Mouse (Mus musculus) heart, embryonic 13.5 days (tissue): ENCODE measurements around the gene Myod1. TPM values are rescaled to one million over a fixed set of nuclear protein-coding genes. Genes with fewer than 3 reads are reported as not detected.

Source experiments
- ATAC-seq: fragments of 200-750 bp; cut with Nextera tagmentation; 2 replicates; pipeline ENCODE4 v1.8.0; 2017; ENCODE audit warnings: moderate TSS enrichment; ENCODE audit not compliant: insufficient number of reproducible peaks, low FRiP score, low TSS enrichment; ENCODE audit errors: extremely low read depth
- H3K27ac ChIP-seq: fragments of 300-500 bp; sonication (generic); replicated peaks from 2 replicates; pipeline ENCODE4 v1.5.1; 2015; ENCODE audit warnings: moderate library complexity, mild to moderate bottlenecking, inconsistent platforms
- H3K27me3 ChIP-seq: fragments of 300-500 bp; sonication (generic); replicated peaks from 2 replicates; pipeline ENCODE4 v1.6.1; 2015; ENCODE audit warnings: mild to moderate bottlenecking, inconsistent platforms
- H3K36me3 ChIP-seq: fragments of 300-500 bp; sonication (generic); 2 replicates; pipeline ENCODE4 v1.6.1; 2015; ENCODE audit warnings: mild to moderate bottlenecking, inconsistent platforms
- H3K4me1 ChIP-seq: fragments of 300-500 bp; sonication (generic); 2 replicates; pipeline ENCODE4 v1.6.1; 2015; ENCODE audit warnings: inconsistent platforms
- H3K4me2 ChIP-seq: fragments of 300-500 bp; sonication (generic); 2 replicates; pipeline ENCODE4 v1.6.1; 2015; ENCODE audit warnings: inconsistent platforms, mild to moderate bottlenecking, moderate library complexity
- H3K4me3 ChIP-seq: fragments of 300-500 bp; sonication (generic); 2 replicates; pipeline ENCODE4 v1.5.1; 2015; ENCODE audit warnings: moderate library complexity, mild to moderate bottlenecking, inconsistent platforms
- H3K9ac ChIP-seq: fragments of 300-500 bp; sonication (generic); 2 replicates; pipeline ENCODE4 v1.6.1; 2015; ENCODE audit warnings: inconsistent platforms, mild to moderate bottlenecking, moderate library complexity
- H3K9me3 ChIP-seq: fragments of 300-500 bp; sonication (generic); 2 replicates; pipeline ENCODE4 v1.6.1; 2016; ENCODE audit warnings: inconsistent platforms
- WGBS: fragments of 180-500 bp; shearing (Covaris S2); methylation state at CpG from one replicate; pipeline ENCODE4 v1.1.7; 2015; ENCODE audit warnings: mixed read lengths; 5-methylcytosine and 5-hydroxymethylcytosine counted together
- polyA plus RNA-seq: library from polyadenylated mRNA; unstranded; fragments of >200 nt; fragmentation: Nextera tagmentation; extraction: Ambion mirVana; gene quantifications from 2 replicates; pipeline ENCODE4 v1.2.1, GENCODE M21; 2015

Myod1 gene
- polyA plus RNA-seq, 1 experiment from 2014 or later, result 0.43 TPM

GRCm38 (mm10) chr7:46393116-46393515 lies 16.8 kb downstream of the Myod1 start:
- Histone ChIP-seq H3K36me3 (no peaks in the 10 kb centered on the region), H3K4me2 (no peak overlapping the region), H3K4me3 (no peak overlapping the region), H3K9me3 (no peaks in the 10 kb centered on the region), H3K4me1 (peaks cover 17% of the 10 kb centered on the region), H3K9ac (no peak overlapping the region), H3K27me3 (peaks cover 74% of the 10 kb centered on the region), H3K27ac (no peak overlapping the region)
- ATAC-seq, result no peak
- 0% methylated on average over 2 of the region's 2 CpGs for WGBS

DNA sequence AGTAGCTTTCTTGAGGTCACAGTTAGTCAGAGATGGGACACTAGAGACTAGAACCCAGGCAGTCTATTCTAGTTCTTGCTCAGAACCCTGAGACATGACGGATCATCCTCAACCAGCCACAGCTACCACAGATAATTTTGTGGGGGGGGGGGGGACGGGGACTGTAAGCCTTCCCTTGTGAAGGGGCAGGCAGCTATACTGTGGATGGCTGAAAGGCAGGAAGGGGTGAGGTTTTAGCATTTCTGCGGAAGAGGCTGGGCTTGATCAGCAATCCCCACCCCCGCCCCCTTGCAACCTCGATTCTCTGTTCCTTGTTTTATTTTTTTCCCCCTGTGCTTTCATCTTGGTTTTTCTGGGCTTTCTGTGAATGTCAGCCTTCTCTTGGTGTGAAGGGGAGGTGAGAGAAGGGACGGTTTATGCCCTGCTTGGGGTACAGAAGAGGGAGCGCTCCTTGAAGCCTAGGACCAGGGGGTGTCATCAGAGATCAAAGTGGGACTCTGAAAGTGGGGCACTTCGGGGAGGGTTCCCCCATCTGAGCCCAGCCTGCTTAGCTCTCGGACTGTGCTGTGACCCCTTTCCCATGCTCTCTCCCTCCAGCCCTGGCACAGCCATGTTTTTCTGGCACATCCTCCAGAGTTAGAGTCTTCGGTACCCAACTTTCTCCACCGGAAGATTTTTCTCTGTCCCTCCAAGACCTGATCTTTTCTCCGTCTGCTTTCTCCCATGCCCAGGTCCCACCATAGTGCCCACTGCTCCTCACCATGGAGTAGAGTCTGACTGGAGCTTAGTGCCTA lies 17.6 kb downstream of the Myod1 start:
- no peak for ATAC-seq
- Histone ChIP-seq H3K27ac (no peak overlapping the region), H3K4me3 (no peak overlapping the region), H3K4me2 (no peak overlapping the region), H3K9ac (no peak overlapping the region), H3K4me1 (peaks cover 17% of the 10 kb centered on the region), H3K9me3 (no peaks in the 10 kb centered on the region), H3K36me3 (no peaks in the 10 kb centered on the region), H3K27me3 (peaks cover 78% of the 10 kb centered on the region)
- WGBS, result 29% methylated on average over 12 of the region's 12 CpGs

DNA sequence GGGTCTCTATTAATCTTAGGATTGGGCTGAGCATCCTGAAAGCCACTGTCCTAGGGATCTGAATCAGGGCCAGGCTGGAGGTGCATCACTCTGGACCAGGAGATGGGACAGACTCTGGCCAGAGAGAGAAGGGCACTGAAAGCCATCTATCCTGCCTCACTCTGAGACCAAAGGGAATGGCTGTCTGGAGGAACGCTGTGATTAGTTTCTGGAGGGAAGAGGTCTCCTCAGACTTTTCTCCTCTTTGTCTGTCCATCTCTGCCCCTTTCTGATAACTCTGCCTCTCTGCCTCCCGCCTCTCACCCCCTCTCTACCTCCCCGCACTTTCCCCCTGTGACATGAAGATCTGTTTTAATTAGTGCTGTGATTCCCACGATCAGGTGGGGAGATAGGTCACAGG lies 18.7 kb downstream of the Myod1 start:
- no peak overlapping the region for H3K9ac ChIP-seq
- ATAC-seq, result no peak
- peaks cover 17% of the 10 kb centered on the region for H3K4me1 ChIP-seq
- peaks cover 82% of the 10 kb centered on the region for H3K27me3 ChIP-seq
- H3K4me3 ChIP-seq, result no peak overlapping the region
- H3K27ac ChIP-seq, result no peak overlapping the region
- H3K9me3 ChIP-seq, result no peaks in the 10 kb centered on the region
- H3K36me3 ChIP-seq, result no peaks in the 10 kb centered on the region
- 59% methylated on average over 4 of the region's 4 CpGs for WGBS
- H3K4me2 ChIP-seq, result no peak overlapping the region

DNA sequence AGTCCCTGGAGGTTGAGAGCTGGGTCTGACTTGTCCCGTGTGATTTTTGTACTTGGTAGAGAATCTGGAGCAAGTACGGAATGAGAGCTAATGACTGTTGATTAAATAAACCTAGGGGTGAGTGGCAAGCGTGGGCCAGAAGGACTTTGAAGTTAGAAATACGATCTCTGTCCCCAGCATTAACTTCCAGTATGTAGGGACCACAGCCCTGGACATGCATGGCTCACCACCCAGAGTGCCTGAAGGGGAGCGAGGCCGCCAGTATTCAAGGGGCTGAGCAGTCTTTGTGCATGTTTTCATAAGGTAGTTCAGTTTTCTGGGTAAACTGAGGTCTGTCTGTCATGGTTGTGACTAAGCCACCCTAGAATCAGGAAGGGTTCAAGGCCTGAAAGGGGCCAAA lies 19.3 kb downstream of the Myod1 start:
- Histone ChIP-seq H3K27ac (no peak overlapping the region), H3K9ac (no peak overlapping the region), H3K27me3 (peaks cover 86% of the 10 kb centered on the region), H3K9me3 (no peaks in the 10 kb centered on the region), H3K4me2 (peak overlapping the region; percentile 94), H3K4me1 (peaks cover 17% of the 10 kb centered on the region), H3K36me3 (no peaks in the 10 kb centered on the region), H3K4me3 (peak overlapping the region; percentile 56; the same call in 1 of the 2 replicates)
- WGBS, result 33% methylated on average over 6 of the region's 6 CpGs
- no peak for ATAC-seq

DNA sequence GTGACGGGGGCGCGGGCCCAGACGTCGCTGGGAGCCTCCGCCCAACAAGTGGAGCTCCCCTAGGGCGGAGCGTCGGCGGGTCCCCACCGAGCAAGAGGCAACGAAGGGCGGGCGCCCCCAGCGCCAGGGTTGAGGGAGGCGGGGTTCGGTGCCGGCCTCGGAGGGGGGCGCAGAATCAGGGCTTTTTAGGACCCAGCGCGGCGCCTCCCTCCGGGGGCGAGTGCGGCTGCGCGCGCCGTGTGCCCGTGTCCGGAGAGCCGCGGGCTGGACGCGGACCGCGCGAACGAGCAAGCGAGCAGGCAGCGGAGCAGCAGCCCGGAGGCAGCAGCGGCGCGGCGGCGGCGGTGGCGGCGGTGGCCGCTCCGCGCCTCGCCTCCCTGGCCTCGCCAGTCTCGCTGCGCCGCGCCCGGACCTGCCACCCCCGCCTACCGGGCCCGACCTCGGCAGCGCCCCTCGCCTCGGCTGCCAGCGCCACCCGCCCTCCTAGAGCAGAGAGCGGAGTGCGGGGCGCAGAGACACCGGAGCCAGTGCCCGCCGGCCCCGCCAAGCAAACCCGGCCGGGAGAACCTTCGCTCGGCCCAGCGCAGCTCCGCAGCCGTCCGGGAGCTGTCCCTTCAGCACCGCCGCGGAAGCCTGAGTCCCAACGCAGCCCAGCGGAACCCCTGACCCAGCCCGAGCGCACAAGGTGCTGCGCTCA lies 20.1 kb downstream of the Myod1 start, which contains the start of gene Kcnc1:
TSS of gene Kcnc1 (plus strand) at position 267 of the 697 bp plus-strand sequence.
- peak; percentile 37; the same call in 1 of the 2 replicates for ATAC-seq
- H3K27me3 ChIP-seq, result peaks cover 84% of the 10 kb centered on the region
- under 1% methylated on average over 82 of the region's 93 CpGs for WGBS
- peak within 1 kb of the TSS; percentile 94 for H3K4me2 ChIP-seq
- H3K27ac ChIP-seq, result no peak within 1 kb of the TSS
- H3K36me3 ChIP-seq, result no peaks in the 10 kb centered on the region
- H3K4me1 ChIP-seq, result peaks cover 17% of the 10 kb centered on the region
- H3K9me3 ChIP-seq, result no peaks in the 10 kb centered on the region
- peak within 1 kb of the TSS; percentile 52; the same call in 1 of the 2 replicates for H3K9ac ChIP-seq
- peak within 1 kb of the TSS; percentile 56 for H3K4me3 ChIP-seq

DNA sequence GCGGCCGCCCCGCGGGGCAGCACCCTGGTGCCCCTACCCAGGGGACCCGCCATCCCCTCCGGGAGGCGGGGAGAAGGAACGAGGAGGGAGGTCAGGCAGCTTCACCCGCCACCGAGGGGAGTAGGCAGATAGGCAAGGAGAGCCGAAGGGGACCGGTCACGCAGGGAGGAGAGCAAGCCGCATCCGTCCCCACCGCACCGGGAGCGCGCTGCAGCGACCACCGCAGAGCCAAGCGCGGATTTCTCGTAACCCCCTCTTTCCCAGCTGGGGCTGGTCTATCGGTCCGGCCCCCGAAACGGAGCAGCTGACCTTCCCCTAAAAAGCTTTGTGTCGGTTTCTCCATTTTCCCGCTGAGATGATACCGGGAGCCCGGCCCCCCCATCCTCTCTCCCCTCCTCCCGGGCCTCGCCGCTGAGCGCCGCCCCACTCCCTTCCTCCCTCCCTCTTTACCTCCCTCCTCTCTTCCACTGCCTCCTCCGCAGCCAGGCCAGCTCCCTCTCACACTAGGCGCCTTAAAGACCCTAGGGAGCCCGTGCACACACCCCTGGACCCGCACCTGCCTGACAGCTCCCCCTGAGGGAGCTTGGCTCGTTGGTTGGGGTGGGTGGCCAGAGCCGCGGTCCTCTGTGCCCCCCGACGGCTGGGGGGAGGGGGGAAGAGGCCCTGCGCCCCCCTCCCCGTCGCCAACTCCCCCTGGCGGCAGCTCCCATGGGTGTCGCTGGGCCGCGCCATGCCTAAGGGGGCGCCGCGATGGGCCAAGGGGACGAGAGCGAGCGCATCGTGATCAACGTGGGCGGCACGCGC lies 20.9 kb downstream of the Myod1 start:
- Histone ChIP-seq H3K4me1 (peaks cover 17% of the 10 kb centered on the region), H3K36me3 (no peaks in the 10 kb centered on the region), H3K9me3 (no peaks in the 10 kb centered on the region), H3K27me3 (peaks cover 86% of the 10 kb centered on the region), H3K4me2 (peak overlapping the region; percentile 94), H3K9ac (no peak overlapping the region), H3K27ac (no peak overlapping the region), H3K4me3 (peak overlapping the region; percentile 56)
- 2% methylated on average over 56 of the region's 64 CpGs for WGBS
- ATAC-seq, result no peak

- H3K27me3 ChIP-seq, result peaks cover 83% of the 10 kb centered on the region
- H3K4me3 ChIP-seq, result peak overlapping the region; percentile 56
- H3K9me3 ChIP-seq, result no peaks in the 10 kb centered on the region
- 8% methylated on average over 70 of the region's 70 CpGs for WGBS
- no peak overlapping the region for H3K27ac ChIP-seq
- no peaks in the 10 kb centered on the region for H3K36me3 ChIP-seq
- peaks cover 17% of the 10 kb centered on the region for H3K4me1 ChIP-seq
- H3K4me2 ChIP-seq, result peak overlapping the region; percentile 94
- H3K9ac ChIP-seq, result no peak overlapping the region
- ATAC-seq, result no peak
Measured at GRCm38 (mm10) chr7:46397732-46398333, 21.6 kb downstream of the Myod1 start.

- Histone ChIP-seq H3K4me3 (no peak overlapping the region), H3K4me2 (no peak overlapping the region), H3K9ac (no peak overlapping the region), H3K36me3 (no peaks in the 10 kb centered on the region), H3K27me3 (peaks cover 79% of the 10 kb centered on the region), H3K27ac (no peak overlapping the region), H3K4me1 (peaks cover 17% of the 10 kb centered on the region), H3K9me3 (no peaks in the 10 kb centered on the region)
- 49% methylated on average over 4 of the region's 4 CpGs for whole genome bisulfite sequencing
- no peak for ATAC-seq
Measured at GRCm38 (mm10) chr7:46398612-46399011, 22.3 kb downstream of the Myod1 start.

GRCm38 (mm10) chr7:46399676-46400075 lies 23.4 kb downstream of the Myod1 start:
- Histone ChIP-seq H3K4me2 (no peak overlapping the region), H3K4me3 (no peak overlapping the region), H3K36me3 (no peaks in the 10 kb centered on the region), H3K27ac (no peak overlapping the region), H3K9ac (no peak overlapping the region), H3K4me1 (peaks cover 17% of the 10 kb centered on the region), H3K27me3 (peaks cover 72% of the 10 kb centered on the region), H3K9me3 (no peaks in the 10 kb centered on the region)
- ATAC-seq, result no peak
- WGBS, result 57% methylated on average over 1 of the region's 1 CpGs

DNA sequence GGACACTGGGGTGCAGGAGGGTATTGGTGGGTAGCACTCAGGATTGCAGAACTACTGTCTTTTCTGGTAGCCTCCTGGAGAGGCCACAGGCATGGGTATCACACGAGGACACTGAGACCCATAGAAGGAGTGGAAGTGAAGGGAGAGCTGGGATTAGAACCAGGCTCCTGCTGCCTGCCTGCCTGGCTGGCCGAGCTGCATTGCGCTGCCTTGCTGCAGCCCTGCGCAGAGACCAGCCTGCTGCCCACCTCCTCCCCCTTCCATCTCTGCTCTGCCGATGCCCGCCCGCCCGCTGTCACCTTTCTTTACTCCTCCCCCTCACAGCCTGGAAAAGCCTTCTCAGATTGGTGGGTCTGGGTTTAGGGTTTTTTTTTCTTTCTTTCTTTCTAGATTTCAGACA lies 24.1 kb downstream of the Myod1 start:
- peaks cover 17% of the 10 kb centered on the region for H3K4me1 ChIP-seq
- H3K27ac ChIP-seq, result no peak overlapping the region
- ATAC-seq, result no peak
- H3K9me3 ChIP-seq, result no peaks in the 10 kb centered on the region
- H3K36me3 ChIP-seq, result no peaks in the 10 kb centered on the region
- no peak overlapping the region for H3K4me2 ChIP-seq
- no peak overlapping the region for H3K4me3 ChIP-seq
- WGBS, result 35% methylated on average over 8 of the region's 8 CpGs
- no peak overlapping the region for H3K9ac ChIP-seq
- H3K27me3 ChIP-seq, result peaks cover 72% of the 10 kb centered on the region
